Mouse (Mus musculus): ENCODE measurements around the gene Fam177a.
"Not testable (repeated sequence)": the region's sequence is repeated elsewhere in the genome, so short reads cannot be mapped to it uniquely, and the experiment has no call there.

- not testable (repeated sequence) for TF ChIP-seq CTCF (conservative IDR thresholded peaks at IDR 0.05; ENCODE audit: insufficient read depth, insufficient read length, low read depth, low read length); POLR2A (IDR thresholded peaks at IDR 0.05; ENCODE audit: low read depth, low read length)
Observed at GRCm38 (mm10) chr12:55124731-55125130, 462 bp downstream of the Fam177a start.

Data from kidney, adult 2 months (tissue).